Mouse (Mus musculus) liver, embryonic 12.5 days (tissue): ENCODE measurements around the gene Dync1i2. TPM values are rescaled to one million over a fixed set of nuclear protein-coding genes. Genes with fewer than 3 reads are reported as not detected.

Experiments used
- ATAC-seq: fragments of 200-750 bp; cut with Nextera tagmentation; 2 replicates; pipeline ENCODE4 v1.8.0; 2017; ENCODE audit warnings: moderate number of reproducible peaks, mild to moderate bottlenecking, moderate library complexity
- H3K27ac ChIP-seq: fragments of 300-500 bp; sonication (generic); 2 replicates; pipeline ENCODE4 v1.5.1; 2016; ENCODE audit warnings: mild to moderate bottlenecking
- H3K27me3 ChIP-seq: fragments of 300-500 bp; sonication (generic); replicated peaks from 2 replicates; pipeline ENCODE4 v1.6.1; 2016; ENCODE audit warnings: mild to moderate bottlenecking, moderate library complexity
- H3K36me3 ChIP-seq: fragments of 300-500 bp; sonication (generic); 2 replicates; pipeline ENCODE4 v1.6.1; 2016; ENCODE audit warnings: mild to moderate bottlenecking, moderate library complexity
- H3K4me1 ChIP-seq: fragments of 300-500 bp; sonication (generic); 2 replicates; pipeline ENCODE4 v1.6.1; 2016
- H3K4me2 ChIP-seq: fragments of 300-500 bp; sonication (generic); 2 replicates; pipeline ENCODE4 v1.6.1; 2016; ENCODE audit warnings: mild to moderate bottlenecking, moderate library complexity
- H3K4me3 ChIP-seq: fragments of 300-500 bp; sonication (generic); 2 replicates; pipeline ENCODE4 v1.5.1; 2016; ENCODE audit warnings: mild to moderate bottlenecking, moderate library complexity
- H3K9ac ChIP-seq: fragments of 300-500 bp; sonication (generic); 2 replicates; pipeline ENCODE4 v1.6.1; 2016; ENCODE audit warnings: mild to moderate bottlenecking, moderate library complexity
- H3K9me3 ChIP-seq: fragments of 300-500 bp; sonication (generic); replicated peaks from 2 replicates; pipeline ENCODE4 v1.6.1; 2016; ENCODE audit warnings: mild to moderate bottlenecking, moderate library complexity
- WGBS: fragments of 180-500 bp; shearing (Covaris S2); methylation state at CpG from one replicate; pipeline ENCODE4 v1.1.7; 2016; ENCODE audit not compliant: insufficient replicate concordance; 5-methylcytosine and 5-hydroxymethylcytosine counted together
- polyA plus RNA-seq: library from polyadenylated mRNA; unstranded; fragments of >200 nt; fragmentation: Nextera tagmentation; extraction: Ambion mirVana; gene quantifications from 2 replicates; pipeline ENCODE4 v1.2.1, GENCODE M21; 2016

Gene Dync1i2
- polyA plus RNA-seq, 1 experiment from 2014 or later, result 42.0 TPM

DNA sequence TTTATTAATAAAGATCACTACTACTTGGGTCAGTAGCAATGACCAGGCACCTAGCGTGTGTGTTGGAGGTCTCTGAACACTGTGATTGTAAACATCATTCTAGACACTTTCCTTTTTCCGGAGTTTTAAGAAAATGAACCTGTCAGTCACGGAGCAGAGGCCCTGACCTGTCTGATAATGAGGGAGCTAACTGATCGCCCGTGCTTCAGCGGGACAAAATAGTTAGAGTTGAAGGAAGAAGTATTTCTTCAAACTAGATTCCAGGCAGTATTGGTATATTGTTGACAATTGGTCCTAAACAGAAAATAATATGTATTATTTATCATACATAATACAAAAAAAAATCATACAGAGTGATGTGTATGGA is 837 bp downstream of the Dync1i2 start:
- H3K9ac ChIP-seq, result peak overlapping the region; percentile 91
- no peaks in the 10 kb centered on the region for H3K9me3 ChIP-seq
- H3K4me1 ChIP-seq, result peaks cover 15% of the 10 kb centered on the region
- H3K36me3 ChIP-seq, result peaks cover 24% of the 10 kb centered on the region
- peak overlapping the region; percentile 69 for H3K4me2 ChIP-seq
- 0% methylated on average over 6 of the region's 6 CpGs for WGBS
- no peaks in the 10 kb centered on the region for H3K27me3 ChIP-seq
- ATAC-seq, result peak; percentile 39
- H3K27ac ChIP-seq, result peak overlapping the region; percentile 84
- peak overlapping the region; percentile 93 for H3K4me3 ChIP-seq

DNA sequence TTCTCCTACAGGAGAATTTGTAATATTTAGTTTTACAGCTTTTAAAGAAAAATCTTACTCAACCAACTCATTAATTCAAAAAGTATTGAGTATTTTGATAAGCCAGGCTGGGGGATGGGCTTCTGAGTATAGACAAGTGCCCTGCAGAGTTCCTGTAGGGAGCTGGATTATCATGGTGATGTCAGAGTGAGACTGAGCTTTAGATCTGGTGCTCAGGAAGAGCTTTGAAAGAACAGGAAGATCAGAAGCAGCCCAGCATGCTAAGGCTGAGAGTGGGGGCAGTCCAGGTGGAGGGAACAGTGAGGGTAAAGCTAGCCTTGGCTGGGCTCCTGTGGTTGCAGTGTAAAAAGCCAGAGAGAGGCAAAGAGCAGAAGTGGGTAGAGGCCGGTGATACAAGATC is 9.5 kb downstream of the Dync1i2 start:
- no peak for ATAC-seq
- H3K4me3 ChIP-seq, result no peak overlapping the region
- no peak overlapping the region for H3K4me2 ChIP-seq
- no peak overlapping the region for H3K9ac ChIP-seq
- 73% methylated on average over 1 of the region's 1 CpGs for WGBS
- H3K4me1 ChIP-seq, result no peaks in the 10 kb centered on the region
- H3K27ac ChIP-seq, result no peak overlapping the region
- H3K27me3 ChIP-seq, result no peaks in the 10 kb centered on the region
- no peaks in the 10 kb centered on the region for H3K9me3 ChIP-seq
- H3K36me3 ChIP-seq, result peaks cover 71% of the 10 kb centered on the region

DNA sequence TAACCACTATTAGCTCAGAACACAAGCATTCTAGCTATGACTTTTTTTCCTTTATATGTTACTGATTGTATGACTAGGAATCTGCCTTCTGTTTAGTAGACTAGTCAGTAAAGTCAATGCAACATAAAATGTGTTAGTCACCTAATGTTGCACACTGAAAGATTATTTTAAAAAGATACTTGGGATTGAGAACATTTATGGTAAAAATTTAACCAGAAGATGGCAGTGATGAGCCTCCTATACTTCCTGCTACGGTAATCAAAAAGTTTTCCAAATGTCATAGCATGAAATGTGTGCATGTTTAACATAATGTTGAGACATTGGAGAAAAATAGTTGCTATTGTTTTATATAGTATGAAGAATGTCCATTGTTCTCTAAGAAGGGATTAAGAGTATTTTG is 15.9 kb downstream of the Dync1i2 start:
- Histone ChIP-seq H3K4me2 (no peak overlapping the region), H3K4me3 (no peak overlapping the region), H3K4me1 (no peaks in the 10 kb centered on the region; the same call in 1 of the 2 replicates), H3K9ac (no peak overlapping the region), H3K36me3 (peaks cover 40% of the 10 kb centered on the region), H3K27me3 (no peaks in the 10 kb centered on the region), H3K9me3 (no peaks in the 10 kb centered on the region), H3K27ac (no peak overlapping the region)
- ATAC-seq, result no peak
- WGBS, result 62% methylated on average over 1 of the region's 1 CpGs

DNA sequence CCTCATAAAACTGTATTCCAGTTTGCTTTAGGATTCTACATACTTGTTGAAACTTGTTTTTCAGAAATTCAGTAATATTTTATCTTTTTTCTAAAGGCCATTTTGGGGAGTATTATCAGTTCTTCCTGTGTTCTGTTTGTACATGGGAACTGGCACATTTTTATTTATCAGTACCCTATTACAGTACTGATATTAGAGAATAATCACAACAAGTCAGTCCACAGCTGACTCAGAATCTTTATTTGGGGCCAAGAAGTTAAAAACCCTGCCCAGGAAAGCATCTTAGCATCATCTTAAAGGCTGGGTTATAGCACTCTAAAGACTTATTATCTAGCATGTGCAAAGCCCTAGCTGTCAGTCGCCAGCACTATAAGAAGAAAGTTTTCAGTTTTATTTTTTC is 18.1 kb downstream of the Dync1i2 start:
- Histone ChIP-seq H3K4me2 (no peak overlapping the region), H3K4me1 (peaks cover 4% of the 10 kb centered on the region; the same call in 1 of the 2 replicates), H3K9me3 (no peaks in the 10 kb centered on the region), H3K36me3 (peaks cover 22% of the 10 kb centered on the region), H3K9ac (no peak overlapping the region), H3K27ac (no peak overlapping the region), H3K4me3 (no peak overlapping the region), H3K27me3 (no peaks in the 10 kb centered on the region)
- 85% methylated on average over 1 of the region's 1 CpGs for WGBS
- ATAC-seq, result no peak

DNA sequence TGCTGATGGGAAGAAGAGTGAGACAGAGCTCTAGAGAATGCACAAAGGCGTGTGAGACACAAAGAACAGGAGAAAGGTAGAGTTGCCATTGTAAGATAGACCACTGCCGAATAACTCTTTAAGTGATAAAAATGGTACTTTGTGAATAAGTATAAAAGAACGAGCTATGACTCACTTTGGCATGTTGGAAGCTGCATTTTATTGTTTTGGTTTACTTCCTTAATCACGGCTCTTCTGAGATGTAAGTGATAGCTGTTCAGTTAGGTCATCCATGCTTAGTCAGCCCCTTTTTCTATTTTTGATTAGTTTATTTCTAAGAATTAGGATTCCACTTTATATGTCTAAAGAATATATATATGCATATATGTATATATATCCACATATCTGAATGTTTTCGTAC is 20.4 kb downstream of the Dync1i2 start:
- H3K27ac ChIP-seq, result no peak overlapping the region
- ATAC-seq, result no peak

DNA sequence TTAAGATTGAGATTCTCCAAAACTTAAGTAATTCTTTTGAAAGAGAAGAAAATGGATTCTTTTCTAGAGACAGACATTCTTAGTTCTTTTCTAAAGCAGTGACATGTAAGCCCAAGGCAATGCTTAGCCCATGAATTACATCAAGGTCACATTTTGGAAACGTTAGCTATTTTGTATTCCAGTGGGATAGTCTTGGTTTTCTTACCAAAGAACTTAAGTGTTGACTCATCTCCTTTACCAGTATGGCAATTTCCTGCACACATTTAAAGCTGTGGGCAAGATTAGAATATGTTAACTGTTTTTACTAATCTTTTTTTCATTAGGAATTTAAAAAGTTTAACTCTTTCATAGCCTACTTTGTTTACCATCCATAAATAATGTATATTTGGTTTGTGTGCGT is 21.5 kb downstream of the Dync1i2 start:
- no peak for ATAC-seq
- H3K9ac ChIP-seq, result no peak overlapping the region
- no peak overlapping the region for H3K4me3 ChIP-seq
- peaks cover 34% of the 10 kb centered on the region for H3K36me3 ChIP-seq
- no peak overlapping the region for H3K4me2 ChIP-seq
- 87% methylated on average over 2 of the region's 2 CpGs for WGBS
- H3K9me3 ChIP-seq, result no peaks in the 10 kb centered on the region
- peaks cover 19% of the 10 kb centered on the region for H3K4me1 ChIP-seq
- H3K27me3 ChIP-seq, result no peaks in the 10 kb centered on the region
- no peak overlapping the region for H3K27ac ChIP-seq

More for the DNA sequence above, 20.4 kb downstream of the Dync1i2 start:
- no peaks in the 10 kb centered on the region for H3K9me3 ChIP-seq
- no peaks in the 10 kb centered on the region for H3K27me3 ChIP-seq
- H3K9ac ChIP-seq, result no peak overlapping the region
- 76% methylated on average over 5 of the region's 5 CpGs for WGBS
- peaks cover 30% of the 10 kb centered on the region for H3K36me3 ChIP-seq
- no peak overlapping the region for H3K4me2 ChIP-seq
- no peak overlapping the region for H3K4me3 ChIP-seq
- peaks cover 19% of the 10 kb centered on the region for H3K4me1 ChIP-seq

DNA sequence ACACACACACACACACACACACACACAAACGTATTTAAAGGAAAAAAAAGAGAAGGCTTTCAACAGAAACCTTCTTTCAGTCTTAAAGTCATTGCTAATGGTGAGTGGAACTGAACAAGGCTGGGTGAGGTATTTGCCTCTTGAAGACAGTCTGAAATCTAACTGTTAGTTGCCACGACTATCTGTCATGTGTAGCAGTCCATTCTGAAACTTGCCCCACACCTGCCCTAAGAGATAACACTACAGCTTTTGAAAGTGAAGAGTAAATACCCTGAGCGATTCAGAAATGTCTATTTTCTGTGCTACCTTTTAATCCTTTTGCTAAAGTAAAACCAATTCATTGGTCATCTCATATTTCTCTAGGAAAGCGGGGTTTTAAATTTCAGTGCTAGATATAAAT is 23.9 kb downstream of the Dync1i2 start:
- Histone ChIP-seq H3K27me3 (no peaks in the 10 kb centered on the region), H3K4me1 (peaks cover 19% of the 10 kb centered on the region), H3K9ac (no peak overlapping the region), H3K9me3 (no peaks in the 10 kb centered on the region), H3K27ac (peak overlapping the region; percentile 57), H3K4me2 (peak overlapping the region; percentile 32), H3K4me3 (no peak overlapping the region), H3K36me3 (peaks cover 31% of the 10 kb centered on the region)
- peak; percentile 87 for ATAC-seq
- WGBS, result 54% methylated on average over 4 of the region's 4 CpGs

DNA sequence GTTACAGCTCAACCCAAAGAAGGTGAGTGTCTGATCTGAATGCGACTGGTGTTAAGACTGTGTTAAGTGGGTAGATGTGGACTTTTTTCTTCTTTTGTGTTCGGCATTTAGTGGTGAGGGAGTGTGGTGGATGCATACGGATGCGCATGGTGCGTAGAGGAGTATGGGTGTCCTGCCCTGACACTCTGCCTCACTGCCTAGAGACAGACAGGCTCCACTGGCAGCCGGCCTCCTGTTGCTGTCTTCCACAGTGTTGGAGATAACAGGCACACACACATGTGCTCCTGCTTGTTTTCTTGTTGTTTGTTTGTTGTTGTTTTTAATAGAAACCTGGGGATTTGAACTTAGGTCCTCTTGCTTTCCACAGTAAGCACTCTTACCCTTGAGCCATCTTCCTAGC is 24.5 kb downstream of the Dync1i2 start:
- Histone ChIP-seq H3K27ac (peak overlapping the region; percentile 49; the same call in 1 of the 2 replicates), H3K36me3 (peaks cover 36% of the 10 kb centered on the region), H3K9me3 (no peaks in the 10 kb centered on the region), H3K9ac (no peak overlapping the region), H3K4me1 (peaks cover 19% of the 10 kb centered on the region), H3K4me2 (peak overlapping the region; percentile 5; the same call in 1 of the 2 replicates), H3K4me3 (no peak overlapping the region), H3K27me3 (no peaks in the 10 kb centered on the region)
- WGBS, result 79% methylated on average over 6 of the region's 6 CpGs
- ATAC-seq, result peak; percentile 63; the same call in 1 of the 2 replicates

DNA sequence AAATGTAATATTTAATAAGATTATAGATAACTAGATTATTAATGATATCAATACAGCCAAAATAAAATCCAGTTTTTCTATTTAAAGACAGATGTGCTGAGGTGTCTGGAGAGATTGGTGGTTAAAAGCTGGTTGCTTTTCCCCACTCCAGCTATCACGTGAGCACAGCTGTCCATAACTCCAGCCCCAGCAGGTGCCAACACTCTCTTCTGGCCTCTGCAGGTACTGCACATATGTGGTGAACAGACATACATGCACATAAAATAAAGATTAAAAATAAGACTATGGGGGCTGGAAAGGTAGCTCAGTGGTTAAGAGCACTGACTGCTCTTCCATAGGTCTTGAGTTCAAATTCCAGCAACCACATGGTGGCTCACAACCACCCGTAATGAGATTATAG is 30.0 kb downstream of the Dync1i2 start:
- WGBS, result 76% methylated on average over 2 of the region's 2 CpGs
- H3K4me1 ChIP-seq, result no peaks in the 10 kb centered on the region
- H3K27ac ChIP-seq, result no peak overlapping the region
- no peak overlapping the region for H3K9ac ChIP-seq
- ATAC-seq, result no peak
- no peaks in the 10 kb centered on the region for H3K27me3 ChIP-seq
- no peak overlapping the region for H3K4me2 ChIP-seq
- H3K4me3 ChIP-seq, result no peak overlapping the region
- H3K36me3 ChIP-seq, result peaks cover 53% of the 10 kb centered on the region
- no peaks in the 10 kb centered on the region for H3K9me3 ChIP-seq

DNA sequence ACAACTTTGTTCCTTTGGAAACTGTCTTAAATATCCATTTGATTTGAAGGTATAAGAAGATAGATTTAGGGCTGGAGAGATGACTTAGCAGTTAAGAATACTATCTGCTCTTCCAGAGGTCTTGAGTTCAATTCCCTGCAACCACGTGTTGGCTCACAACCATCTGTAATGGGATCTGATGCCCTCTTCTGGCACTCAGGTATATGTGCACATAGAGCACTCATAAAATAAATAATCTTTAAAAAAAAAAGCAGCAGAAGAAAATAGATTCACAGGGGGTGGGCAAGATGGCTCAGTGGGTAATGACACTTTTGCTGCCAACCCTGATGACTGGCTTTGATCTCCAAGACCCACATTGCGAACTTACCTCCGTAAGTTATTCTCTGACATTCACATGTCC is 30.7 kb downstream of the Dync1i2 start:
- no peak overlapping the region for H3K4me3 ChIP-seq
- H3K4me1 ChIP-seq, result no peaks in the 10 kb centered on the region
- no peaks in the 10 kb centered on the region for H3K9me3 ChIP-seq
- no peak overlapping the region for H3K9ac ChIP-seq
- H3K4me2 ChIP-seq, result no peak overlapping the region
- WGBS, result 80% methylated on average over 3 of the region's 3 CpGs
- no peak overlapping the region for H3K27ac ChIP-seq
- peaks cover 55% of the 10 kb centered on the region for H3K36me3 ChIP-seq
- H3K27me3 ChIP-seq, result no peaks in the 10 kb centered on the region
- ATAC-seq, result no peak

DNA sequence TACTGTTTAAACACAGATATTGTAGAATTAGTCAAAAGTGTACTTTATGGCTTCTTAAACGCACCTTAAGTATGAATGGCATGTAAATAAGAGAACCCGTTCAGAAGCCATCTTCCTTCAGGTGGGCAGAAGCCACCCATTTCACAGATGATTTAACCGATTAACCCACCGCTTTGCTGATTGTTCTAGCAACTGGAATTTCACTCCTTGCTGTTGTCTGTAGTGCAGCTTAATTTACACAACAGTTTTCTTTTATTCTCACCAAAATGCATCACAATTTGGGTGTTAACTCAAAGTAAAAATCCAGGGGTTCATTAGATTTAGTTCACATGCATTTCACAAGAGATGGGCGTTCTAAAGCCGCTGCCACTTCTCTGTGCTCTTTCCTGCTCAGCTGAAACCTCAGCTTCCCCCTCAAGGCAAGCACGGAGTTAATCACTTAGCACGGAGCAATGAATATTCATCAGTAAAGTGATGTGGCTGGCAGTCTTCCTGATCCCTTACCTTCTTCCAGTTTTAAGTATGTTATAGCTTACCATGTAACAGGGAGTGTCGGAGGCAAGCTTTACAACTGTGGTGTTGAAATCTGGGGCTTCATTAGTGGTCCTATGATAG is 31.7 kb downstream of the Dync1i2 start:
- Histone ChIP-seq H3K4me1 (peaks cover 4% of the 10 kb centered on the region; the same call in 1 of the 2 replicates), H3K9me3 (no peaks in the 10 kb centered on the region), H3K36me3 (peaks cover 57% of the 10 kb centered on the region), H3K4me2 (no peak overlapping the region), H3K27me3 (no peaks in the 10 kb centered on the region), H3K9ac (no peak overlapping the region), H3K27ac (no peak overlapping the region), H3K4me3 (no peak overlapping the region)
- 75% methylated on average over 9 of the region's 9 CpGs for WGBS
- no peak for ATAC-seq

DNA sequence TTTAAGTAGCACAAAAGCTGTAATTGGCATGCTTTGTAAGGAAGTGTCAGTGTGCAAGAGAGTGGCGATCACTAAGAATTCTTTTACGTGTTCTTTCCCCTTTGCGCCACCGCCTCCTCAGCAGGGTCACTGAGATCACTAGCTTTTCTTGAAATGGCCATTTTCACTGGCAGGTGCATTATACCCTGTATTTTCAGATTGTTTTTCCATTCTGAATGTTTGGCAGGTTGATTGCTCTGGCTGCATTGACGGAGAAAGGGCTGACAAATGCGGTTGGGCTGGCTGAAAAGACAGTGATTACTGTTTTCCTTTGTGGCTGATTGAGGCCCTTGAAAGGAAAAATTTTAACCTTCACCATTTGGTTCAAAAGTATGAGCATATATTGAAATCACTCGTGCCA is 33.3 kb downstream of the Dync1i2 start:
- Histone ChIP-seq H3K27me3 (no peaks in the 10 kb centered on the region), H3K4me1 (peaks cover 4% of the 10 kb centered on the region; the same call in 1 of the 2 replicates), H3K4me3 (no peak overlapping the region), H3K9me3 (no peaks in the 10 kb centered on the region), H3K9ac (no peak overlapping the region), H3K27ac (no peak overlapping the region), H3K4me2 (no peak overlapping the region), H3K36me3 (peaks cover 54% of the 10 kb centered on the region)
- WGBS, result 87% methylated on average over 7 of the region's 7 CpGs
- no peak for ATAC-seq

DNA sequence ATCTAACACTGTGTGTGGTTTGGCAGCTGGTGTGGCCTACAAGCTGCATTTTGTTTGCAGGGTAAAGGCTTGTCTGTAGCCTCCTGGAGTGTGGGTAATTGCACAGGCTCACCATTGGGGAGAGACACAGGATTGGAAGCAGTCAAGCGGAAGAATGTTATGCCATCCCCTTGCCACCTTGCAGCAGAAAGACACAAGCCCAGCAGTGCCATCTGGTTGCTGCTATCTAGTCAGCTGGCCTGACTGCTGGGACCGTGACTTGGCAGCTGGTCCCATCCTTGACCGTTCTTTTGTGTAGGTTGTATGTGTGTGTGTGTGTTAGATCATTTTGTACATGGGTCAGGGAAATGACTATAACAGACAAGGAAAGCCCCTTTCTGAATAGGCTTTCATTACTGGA is 33.9 kb downstream of the Dync1i2 start:
- 86% methylated on average over 3 of the region's 3 CpGs for WGBS

More for the DNA sequence above, 33.9 kb downstream of the Dync1i2 start:
- H3K27me3 ChIP-seq, result no peaks in the 10 kb centered on the region
- peaks cover 57% of the 10 kb centered on the region for H3K36me3 ChIP-seq
- H3K4me1 ChIP-seq, result peaks cover 4% of the 10 kb centered on the region; the same call in 1 of the 2 replicates
- H3K9me3 ChIP-seq, result no peaks in the 10 kb centered on the region
- no peak overlapping the region for H3K9ac ChIP-seq
- H3K4me2 ChIP-seq, result no peak overlapping the region
- H3K27ac ChIP-seq, result no peak overlapping the region
- no peak for ATAC-seq
- H3K4me3 ChIP-seq, result no peak overlapping the region
